Mouse (Mus musculus) regulatory T cell (primary cell): ENCODE data around the gene Dnal1.

Source experiments
- in situ Hi-C: fragments of 300-600 bp; cut with MboI, MseI; formaldehyde crosslinking; loops from one replicate; pipeline ENCODE4 v1.15.1; 2025; ENCODE audit warnings: high pct_unique_total_duplicates

Dnal1 gene

DNA sequence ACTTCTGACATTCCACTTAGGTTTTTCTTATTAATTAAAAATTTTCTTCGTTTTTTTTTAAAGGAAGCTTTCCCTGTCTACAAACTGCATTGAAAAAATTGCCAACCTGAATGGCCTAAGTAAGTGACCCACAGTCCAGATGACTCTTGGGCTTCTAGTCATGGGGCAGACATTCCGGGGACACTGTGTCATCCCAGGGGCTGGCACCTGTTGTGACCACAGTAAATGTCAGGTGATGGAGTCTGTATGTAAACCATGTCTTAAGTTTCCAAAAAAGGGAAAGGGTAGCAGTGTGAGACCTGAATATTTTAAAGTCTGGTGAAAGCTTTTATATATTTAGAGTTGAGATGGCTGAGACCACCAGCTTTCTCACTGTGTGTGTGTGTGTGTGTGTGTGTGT, 12.7 kb downstream of the Dnal1 start:
- in situ Hi-C loops, result no loop called here

DNA sequence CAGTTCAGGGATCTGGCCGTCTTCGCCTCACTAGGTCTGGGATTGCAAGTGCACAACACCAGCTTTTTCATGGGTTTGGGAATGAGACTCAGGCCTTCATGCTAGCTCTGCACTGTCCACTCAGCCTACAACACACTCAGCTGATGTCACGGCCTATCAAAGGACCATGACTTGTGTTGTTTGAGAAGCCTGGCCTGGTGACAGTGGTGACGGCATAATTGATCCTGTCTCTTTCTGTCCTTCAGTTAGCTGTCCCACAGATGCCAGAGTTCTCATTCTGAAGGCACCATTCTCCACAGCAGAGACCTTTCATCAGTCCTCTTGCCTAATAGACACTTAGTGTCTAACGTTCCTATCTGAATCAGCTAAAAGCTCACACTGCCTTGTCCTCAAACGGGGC, 14.4 kb downstream of the Dnal1 start:
- in situ Hi-C loops, result no loop called here

DNA sequence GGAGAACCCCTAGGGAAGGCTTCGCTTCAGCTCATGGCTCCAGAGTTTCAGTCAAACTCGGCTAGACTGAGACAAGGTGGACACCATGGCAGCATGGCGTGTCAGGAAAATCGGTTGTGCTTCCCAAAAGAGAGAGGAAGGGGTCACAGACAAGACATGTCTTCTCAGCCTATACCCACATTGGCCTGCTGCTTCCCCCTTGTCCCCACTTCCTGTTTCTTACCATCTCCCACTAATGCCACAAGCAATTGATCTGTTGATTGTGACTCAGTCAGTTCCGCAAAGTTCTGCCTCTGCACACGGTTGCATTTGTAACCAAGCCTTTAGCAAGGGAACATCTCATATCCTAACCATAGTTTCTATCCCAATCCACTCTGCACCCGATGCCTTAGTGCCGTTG, 15.8 kb downstream of the Dnal1 start:
- in situ Hi-C loops, result no loop called here

DNA sequence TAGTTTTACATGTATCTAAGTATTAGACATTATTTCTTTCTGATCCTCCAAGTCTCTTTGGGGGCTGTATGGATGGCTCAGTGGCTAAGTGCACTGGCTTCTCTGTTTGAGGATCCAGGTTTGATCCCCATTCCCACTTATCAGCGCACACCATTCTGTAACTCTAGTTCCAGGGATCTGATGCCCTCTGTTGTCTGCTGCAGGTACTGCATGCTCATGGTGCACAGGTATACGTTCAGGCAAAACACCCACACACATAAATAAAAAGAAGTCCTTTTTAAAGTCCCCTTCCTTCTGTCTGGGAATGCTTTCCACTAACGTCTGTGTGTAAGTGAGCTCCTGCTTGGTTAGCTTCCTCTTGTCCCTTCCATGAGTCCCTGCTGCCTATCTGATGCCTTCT, 18.1 kb downstream of the Dnal1 start:
- in situ Hi-C loops, result no loop called here

DNA sequence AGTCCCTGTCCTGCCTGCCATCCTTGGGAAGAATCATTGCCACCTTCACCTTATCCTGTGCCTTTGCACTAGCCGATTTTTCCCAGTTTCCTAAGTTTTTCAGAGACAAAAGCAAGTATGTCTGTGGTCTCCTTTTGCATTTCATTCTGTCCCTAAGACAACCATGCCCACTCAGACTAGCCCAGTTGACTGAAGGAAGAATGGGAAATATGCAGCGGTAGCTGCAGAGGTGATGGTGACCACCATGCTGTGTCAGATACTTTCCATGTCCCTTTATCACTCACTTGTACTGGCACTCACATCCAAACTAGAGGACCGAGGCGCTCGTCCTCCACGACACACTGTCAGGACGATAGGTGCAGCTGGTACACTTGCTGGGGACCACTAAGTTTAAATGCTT, 23.0 kb downstream of the Dnal1 start:
- in situ Hi-C loops, result no loop called here

DNA sequence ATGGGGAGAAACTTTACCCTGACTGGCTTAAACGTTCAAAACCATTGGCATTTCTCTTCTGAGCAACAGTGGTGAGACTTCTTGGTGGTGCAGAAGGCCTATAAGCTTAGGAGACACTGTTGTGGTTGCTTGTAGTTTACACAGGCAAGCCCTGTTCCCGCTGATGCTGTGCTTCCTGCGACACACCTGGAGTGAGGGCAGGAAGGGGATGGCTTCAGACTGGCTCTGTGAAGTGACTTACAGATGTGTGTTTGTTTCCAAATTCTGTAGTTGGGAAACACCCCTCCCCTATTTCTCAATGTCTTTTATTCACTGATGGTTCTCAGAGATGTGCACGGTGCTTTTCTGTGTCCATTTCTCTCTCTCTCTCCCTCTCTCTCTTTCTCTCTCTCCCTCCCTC, 26.0 kb downstream of the Dnal1 start:
- in situ Hi-C loops, result no loop called here

DNA sequence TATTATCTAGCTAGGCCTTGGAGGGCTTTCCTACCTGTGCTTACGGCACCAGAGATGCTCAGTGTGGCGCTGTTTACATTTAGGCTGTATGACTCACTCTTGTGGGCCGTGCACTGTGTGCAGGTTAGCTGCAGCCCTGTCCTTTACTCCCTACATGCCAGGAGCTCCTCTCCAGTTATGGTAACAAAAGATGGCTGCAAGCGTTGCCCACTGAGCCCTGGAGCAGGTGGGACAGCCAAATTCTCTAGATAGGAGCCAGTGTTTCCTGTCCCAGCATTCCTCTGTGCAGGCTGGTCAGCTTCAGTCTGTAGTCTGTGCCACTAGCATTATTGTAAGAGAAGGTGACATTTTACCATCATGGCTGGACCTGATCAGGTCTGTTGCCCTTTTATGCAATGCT, 27.1 kb downstream of the Dnal1 start:
- in situ Hi-C loops, result no loop called here

DNA sequence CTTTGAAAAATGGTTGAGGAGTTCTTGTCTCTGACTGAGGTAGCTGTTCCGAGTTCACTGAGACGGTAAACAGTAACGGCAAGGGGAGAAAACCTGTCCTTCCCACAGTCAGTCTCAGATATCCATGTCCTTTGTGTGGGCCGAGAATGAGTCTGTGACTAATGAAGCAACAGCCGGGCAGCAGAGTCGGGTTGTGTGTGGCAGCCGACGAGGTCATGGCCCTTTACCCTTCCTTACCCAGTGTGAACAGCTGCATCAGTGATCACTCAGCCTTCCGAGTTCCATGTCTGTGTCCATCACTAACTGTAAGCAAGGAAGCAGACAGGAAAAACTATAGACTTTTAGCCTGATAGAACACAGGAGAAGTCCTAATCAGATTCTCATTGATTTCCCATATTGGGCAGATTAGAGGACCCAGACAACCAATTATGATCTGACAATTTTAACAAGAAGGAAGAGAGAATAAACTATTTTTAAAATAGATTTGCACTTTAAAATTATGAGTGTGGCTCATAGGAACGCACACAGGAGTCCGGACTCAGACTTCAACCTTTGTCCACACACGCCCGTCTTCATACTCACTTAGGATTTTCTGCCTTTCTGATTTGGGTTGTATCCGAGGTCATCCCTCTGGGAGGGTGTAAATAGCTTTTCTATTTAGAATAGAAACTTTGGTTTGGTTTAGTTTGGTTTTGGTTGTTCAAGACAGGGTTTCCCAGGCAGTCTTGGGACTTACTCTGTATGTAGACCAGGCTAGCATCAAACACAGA, 28.3 kb downstream of the Dnal1 start:
- in situ Hi-C loops, result no loop called here

DNA sequence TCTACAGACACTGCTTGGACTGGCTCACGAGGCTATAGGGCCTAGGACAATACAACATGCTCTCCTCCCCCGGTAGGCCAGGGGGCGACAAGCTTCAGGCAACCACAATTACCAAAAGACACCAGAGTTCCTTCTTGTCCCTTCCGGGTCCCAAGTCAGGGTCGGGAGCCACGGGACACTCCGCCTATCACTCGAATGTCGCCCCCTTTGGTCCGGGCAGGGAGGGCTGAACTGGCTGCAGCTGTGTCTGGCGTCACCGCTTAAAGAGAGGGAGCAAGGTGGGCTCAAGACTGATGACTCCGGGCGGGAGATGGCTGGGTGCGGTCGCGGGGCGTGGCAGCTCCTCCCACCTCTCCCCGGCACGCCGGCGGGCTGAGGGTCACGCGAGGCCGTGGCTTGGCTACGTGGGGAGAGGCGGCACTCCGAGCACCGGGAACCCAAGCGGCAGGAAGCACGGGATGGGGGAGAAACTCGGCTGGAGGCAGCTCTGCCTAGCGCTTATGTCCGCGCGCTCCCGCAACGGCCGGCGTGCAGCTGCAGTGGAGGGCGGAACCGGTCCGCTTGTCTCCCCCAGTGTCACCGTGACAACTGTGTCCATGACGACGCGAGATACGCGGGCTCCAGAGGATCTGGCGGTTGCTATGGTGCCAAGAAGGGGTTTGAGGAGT, 33.9 kb downstream of the Dnal1 start, which contains the start of gene Pnma1:
Gene Pnma1 (minus strand): TSS at position 536 of the 668 bp plus-strand sequence.
- in situ Hi-C loops, result no loop called here

DNA sequence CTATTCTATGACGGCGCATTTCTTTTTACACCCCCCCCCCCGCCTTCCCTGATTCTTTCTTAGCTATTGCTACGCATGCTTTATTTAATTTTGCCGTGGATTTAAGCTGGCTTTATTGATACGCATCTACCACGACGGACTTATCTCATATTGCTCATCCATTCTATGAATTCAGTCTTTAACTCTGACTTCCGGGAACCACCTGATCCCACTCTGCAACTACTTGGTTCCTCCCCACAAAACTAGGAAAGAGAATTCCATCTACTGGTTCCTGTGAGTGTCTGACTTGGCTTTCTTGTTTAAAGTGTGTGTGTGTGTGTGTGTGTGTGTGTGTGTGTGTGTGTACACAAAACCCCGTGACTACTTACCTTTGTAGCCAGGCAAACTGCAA, 34.5 kb downstream of the Dnal1 start:
- in situ Hi-C loops, result no loop called here

DNA sequence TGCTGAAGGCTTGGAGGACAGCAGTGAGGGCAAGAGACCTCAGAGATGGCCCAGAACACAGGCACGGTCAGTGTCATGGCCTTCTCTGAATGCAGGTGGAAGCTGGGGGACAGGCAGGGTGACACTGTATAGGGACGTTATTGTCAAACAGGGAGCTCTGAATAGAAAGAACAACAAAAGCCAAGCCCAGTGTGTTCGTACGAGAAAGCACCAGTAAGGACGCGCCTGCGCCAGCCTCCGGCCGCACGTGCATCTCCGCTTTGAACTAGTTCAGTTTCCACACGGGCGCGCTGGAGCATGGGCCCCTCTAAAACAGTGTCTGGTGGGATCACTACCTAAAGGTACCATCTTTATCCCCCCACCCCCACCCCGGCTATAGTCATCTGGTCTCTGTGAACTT, 35.8 kb downstream of the Dnal1 start:
- in situ Hi-C loops, result no loop called here

DNA sequence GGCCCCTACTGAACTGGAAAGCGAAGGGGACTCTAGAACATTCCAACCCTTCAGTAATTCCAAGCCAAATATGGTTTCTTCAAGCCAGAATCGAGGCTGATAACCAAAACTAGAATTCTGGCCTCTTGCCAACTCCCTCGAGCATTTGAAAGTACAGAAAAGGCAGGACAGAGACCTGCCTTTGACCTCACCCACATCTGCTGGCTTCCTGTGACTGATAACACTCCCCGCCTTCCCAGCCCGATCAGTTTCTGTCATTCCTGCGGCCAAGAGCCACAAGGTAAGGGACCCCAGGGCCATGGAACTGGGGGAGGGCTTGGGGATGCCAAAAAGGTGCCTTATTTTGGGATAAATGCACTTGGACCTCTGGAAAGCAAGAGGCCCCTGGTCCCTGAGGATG, 36.8 kb downstream of the Dnal1 start:
- in situ Hi-C loops, result no loop called here

DNA sequence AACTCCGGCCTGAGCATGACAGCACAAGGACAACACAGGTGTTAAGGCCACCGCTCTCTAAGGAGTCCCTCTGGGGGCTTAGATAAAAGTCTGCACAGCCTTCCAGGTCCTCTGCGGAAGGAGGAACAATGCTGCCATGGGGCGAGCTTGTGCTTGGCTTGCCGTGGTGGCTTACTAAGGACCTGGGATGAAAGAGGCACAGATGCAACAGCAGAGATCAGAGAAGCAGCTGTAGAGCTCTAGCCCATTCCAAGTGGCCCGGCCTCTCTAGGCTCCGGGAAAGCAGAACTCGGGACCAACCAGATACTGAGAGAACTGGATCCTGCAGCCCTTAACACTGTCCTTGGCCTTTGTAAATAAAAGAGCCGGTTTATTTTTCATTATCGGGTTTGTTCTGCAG, 37.7 kb downstream of the Dnal1 start:
- in situ Hi-C loops, result no loop called here

DNA sequence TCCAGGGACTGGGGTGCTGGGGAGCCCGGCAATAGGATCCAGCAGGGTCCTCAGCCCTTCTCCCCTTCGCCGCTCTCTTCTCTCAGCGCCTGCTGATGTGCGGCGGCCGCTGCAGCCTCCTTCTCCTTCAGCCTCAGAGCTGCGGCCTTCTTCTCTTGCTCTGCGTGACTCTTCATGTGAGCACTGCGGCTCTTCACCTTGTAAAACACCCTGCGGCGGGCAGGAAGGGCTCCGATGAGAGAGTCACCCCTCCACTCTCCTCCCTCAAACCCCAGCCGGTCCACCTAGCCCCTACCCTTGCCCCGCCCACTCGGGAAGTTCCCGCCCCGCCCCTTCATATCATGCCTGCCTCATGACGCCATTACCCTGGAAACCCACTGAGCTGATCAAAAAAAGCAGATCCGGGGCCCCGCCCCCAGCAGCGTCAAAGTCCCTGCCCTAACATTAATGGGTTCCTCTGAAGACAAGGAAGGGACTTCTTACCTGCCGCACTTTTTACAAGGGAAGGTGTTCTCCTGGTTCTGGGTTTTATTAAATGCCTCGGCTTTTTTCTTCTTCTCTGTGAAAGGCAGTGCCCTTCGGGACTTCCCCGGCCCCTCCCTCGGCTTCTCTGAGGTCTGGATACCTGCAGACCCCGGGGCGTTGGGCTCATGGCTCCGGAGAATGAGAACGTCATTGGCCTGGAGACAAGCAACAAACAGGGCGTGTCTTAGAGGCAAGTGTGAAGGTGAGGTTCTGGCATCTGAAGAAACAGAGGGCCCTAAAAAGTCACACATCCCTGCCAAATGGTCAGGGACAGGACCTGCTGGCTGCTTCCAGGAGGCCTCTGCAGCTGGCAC, 38.4 kb downstream of the Dnal1 start:
- in situ Hi-C loops, result no loop called here

DNA sequence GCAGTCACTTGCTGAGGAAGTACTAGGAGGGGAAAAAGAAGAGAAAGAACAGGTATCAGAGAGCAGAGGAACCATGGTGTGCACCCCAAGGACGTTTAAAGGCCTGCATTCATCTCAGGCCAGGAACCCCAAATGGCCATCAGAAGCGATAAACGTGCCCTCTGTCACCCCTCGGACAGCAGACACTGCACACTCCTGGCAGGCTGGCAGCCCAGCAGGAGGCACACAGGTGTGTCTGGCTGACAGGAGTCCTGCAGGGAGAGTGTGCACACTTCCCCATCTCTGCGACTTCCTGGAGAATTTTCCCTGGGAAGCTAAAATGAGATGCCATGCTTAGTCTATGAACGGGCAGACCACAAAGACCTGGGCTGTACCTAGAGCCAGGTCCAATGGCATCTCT, 39.2 kb downstream of the Dnal1 start:
- in situ Hi-C loops, result no loop called here

DNA sequence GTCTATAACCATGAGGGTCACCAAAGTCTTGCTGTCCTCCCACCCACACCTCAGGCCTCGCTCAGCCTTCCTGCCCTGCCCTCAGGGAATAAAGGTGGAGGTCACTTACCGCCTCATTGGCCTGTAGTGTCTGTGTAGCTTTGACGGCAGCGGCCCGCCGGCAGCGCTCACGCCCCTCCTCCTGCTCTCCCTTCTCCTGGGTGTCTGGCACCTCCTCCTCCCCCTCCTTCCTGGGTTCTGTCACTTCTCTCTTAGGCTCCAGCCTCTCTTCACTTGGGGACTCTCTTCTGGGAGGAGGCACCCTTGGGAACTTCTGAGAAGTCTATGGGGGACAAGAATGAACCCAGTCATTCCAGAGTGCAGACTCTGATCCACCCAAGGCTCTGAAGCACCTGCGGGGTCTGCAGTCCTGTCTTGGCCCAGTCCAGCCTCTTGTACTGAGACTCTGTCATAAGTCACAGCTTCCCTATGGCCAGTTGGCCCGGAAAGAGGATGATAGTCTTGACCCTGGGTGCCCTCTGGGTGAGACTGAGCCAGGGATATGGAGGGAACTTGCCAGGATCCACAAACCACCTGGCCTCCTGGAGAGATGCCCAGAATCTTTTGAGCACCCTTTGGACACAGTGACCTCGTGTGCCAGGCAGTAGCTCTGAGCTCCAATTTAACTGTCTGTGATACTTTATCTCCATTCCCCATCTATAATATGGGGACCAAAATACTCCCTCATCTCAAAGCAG, 40.8 kb downstream of the Dnal1 start:
- in situ Hi-C loops, result no loop called here

DNA sequence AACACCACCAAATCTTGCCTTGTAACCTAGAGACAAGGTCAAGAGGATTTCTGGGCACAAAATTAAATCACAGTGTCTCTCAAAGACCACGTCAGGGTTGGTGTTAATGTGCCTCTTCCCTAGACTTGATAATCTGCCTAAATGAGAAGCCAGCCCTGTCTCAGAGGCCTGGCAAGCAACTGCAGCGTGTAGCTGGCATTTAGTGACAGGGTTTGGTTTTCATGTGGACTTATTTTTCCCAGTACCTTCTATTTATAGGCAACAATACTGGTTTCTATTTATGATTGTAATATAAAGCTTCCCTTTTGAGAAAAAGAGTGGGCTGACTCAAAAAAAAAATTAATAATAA, 41.3 kb downstream of the Dnal1 start:
- in situ Hi-C loops, result no loop called here

DNA sequence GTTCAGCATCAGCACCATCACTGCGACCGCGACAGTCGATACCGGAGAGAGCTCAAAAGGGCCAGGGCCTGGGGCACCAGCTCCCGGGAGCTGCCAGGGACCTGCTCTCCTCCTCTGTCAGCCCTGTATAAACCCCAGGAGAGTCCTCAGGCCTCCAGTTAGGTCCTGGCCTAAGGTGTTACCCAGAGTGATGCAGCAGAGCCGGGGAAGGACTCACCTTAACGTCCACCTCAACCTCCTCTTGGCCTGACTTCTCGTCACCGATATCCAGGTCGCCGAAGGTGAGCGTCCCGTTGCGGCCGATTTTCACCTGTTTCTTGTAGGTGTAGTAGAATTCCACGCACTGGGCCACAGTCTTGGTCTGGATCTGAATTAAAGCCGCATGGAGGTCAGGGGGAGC, 42.0 kb downstream of the Dnal1 start:
- in situ Hi-C loops, result no loop called here

DNA sequence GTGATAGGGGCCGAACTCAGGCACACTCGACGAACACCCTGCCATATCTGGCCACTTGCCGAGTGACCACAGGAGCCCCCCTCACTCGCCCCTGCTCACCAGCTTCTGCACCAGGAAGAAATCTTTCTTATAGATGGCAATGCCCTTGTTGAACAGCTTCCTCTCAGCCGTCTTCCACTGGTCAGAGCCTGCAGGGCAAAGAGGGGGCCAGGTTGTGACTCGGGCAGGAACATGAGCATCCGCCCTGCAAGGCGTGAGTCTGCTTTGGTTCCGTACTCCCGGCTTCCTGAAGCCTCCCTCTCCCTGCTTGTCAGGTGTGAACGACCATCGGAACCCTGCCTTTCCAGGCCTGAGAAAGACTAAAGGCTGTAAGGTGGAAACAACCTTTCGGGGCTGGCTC, 44.0 kb downstream of the Dnal1 start:
- in situ Hi-C loops, result no loop called here

DNA sequence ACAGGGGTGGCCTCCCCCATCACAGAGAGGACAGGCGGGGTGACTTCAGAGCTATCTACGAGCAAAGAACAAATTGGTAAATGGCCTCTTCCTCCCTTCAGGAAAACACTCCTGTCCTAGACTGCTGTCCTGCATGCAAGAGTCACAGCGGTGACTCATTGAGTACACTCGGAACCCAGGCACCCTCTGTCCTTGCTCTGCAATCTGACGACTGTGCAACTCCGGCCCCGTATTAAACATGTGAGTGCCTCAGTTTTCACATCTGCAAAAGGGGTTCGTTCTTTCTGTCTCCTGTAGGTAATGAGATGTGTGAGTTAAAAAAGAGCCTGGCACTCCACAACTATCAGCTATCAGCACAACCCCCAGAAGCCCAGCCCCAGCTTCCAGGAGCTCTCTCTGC, 46.3 kb downstream of the Dnal1 start:
- in situ Hi-C loops, result no loop called here

DNA sequence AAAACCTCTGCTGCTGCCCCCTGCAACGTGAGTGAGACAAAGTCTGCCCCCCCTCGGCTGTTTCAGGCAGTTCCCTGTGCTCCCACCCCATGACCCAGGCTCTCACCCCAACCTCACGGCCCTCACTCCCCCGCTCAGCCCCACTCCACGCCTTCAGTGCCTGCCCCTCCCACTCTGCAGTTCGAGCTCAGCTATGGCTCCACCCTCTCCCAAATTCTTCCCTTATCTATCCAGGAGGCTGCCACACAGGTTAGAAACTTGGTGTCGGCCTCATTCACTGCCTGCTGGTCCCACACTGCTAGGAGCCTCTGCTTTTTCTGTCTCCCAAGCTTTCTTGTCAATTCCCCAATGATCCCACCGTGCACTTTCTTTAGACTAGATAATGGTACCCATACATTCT, 47.0 kb downstream of the Dnal1 start:
- in situ Hi-C loops, result no loop called here
